Mouse (Mus musculus): ENCODE measurements at regions not wholly inside any gene's neighbourhood (a gene's known extent, or its start where the extent isn't known, plus 50 kb on each side); places are given as distances from the start of the nearest gene placed in this dataset.

- no peak for ATAC-seq (replicated peaks; ENCODE audit: insufficient number of reproducible peaks, low FRiP score, low TSS enrichment, poor library complexity, severe bottlenecking)
Observed at GRCm38 (mm10) chr14:73453164-73453563, 56.7 kb upstream of the Med4 start.

GRCm38 (mm10) chr14:73452321-73453082 lies 57.3 kb upstream of the Med4 start:
- ATAC-seq (replicated peaks; ENCODE audit: insufficient number of reproducible peaks, low FRiP score, low TSS enrichment, poor library complexity, severe bottlenecking): no peak

GRCm38 (mm10) chr14:73451291-73452045 lies 58.4 kb upstream of the Med4 start:
- no peak for ATAC-seq (replicated peaks; ENCODE audit: insufficient number of reproducible peaks, low FRiP score, low TSS enrichment, poor library complexity, severe bottlenecking)

GRCm38 (mm10) chr14:73449901-73450495 lies 59.8 kb upstream of the Med4 start:
- no peak for ATAC-seq (replicated peaks; ENCODE audit: insufficient number of reproducible peaks, low FRiP score, low TSS enrichment, poor library complexity, severe bottlenecking)

GRCm38 (mm10) chr14:73449111-73449510 lies 60.7 kb upstream of the Med4 start:
- no peak for ATAC-seq (replicated peaks; ENCODE audit: insufficient number of reproducible peaks, low FRiP score, low TSS enrichment, poor library complexity, severe bottlenecking)

- no peak for ATAC-seq (replicated peaks; ENCODE audit: insufficient number of reproducible peaks, low FRiP score, low TSS enrichment, poor library complexity, severe bottlenecking)
Observed at GRCm38 (mm10) chr14:73445508-73446256, 60.6 kb upstream of the Itm2b start.

GRCm38 (mm10) chr14:73444733-73445132 lies 59.6 kb upstream of the Itm2b start:
- ATAC-seq (replicated peaks; ENCODE audit: insufficient number of reproducible peaks, low FRiP score, low TSS enrichment, poor library complexity, severe bottlenecking): no peak

- peak; percentile 89 for ATAC-seq (replicated peaks; ENCODE audit: insufficient number of reproducible peaks, low FRiP score, low TSS enrichment, poor library complexity, severe bottlenecking)
Observed at GRCm38 (mm10) chr14:73441951-73442716, 57.0 kb upstream of the Itm2b start.

- ATAC-seq (replicated peaks; ENCODE audit: insufficient number of reproducible peaks, low FRiP score, low TSS enrichment, poor library complexity, severe bottlenecking): peak; percentile 57; the same call in 1 of the 2 replicates
Observed at GRCm38 (mm10) chr14:73441206-73441950, 56.3 kb upstream of the Itm2b start.

GRCm38 (mm10) chr14:73439802-73440309 lies 54.8 kb upstream of the Itm2b start:
- no peak for ATAC-seq (replicated peaks; ENCODE audit: insufficient number of reproducible peaks, low FRiP score, low TSS enrichment, poor library complexity, severe bottlenecking)

- ATAC-seq (replicated peaks; ENCODE audit: insufficient number of reproducible peaks, low FRiP score, low TSS enrichment, poor library complexity, severe bottlenecking): no peak
Observed at GRCm38 (mm10) chr14:73435839-73436238, 50.8 kb upstream of the Itm2b start.
